Mouse (Mus musculus) gonadal fat pad, adult 2 months (tissue): ENCODE measurements around the gene Gm10518. TPM values are rescaled to one million over a fixed set of nuclear protein-coding genes. Genes with fewer than 3 reads are reported as not detected.

Experiments used
- DNase-seq: peaks from one replicate; pipeline ENCODE4 v3.0.0-alpha.2; 2012; ENCODE audit warnings: low read depth
- polyA plus RNA-seq: library from polyadenylated mRNA; depleted of rRNA; stranded (reverse); fragments of >200 nt; gene quantifications from 2 replicates; pipeline ENCODE4 v1.2.3, GENCODE M21; 2012; rRNA removed

Gm10518 gene
- polyA plus RNA-seq, 1 experiment: not detected

DNA sequence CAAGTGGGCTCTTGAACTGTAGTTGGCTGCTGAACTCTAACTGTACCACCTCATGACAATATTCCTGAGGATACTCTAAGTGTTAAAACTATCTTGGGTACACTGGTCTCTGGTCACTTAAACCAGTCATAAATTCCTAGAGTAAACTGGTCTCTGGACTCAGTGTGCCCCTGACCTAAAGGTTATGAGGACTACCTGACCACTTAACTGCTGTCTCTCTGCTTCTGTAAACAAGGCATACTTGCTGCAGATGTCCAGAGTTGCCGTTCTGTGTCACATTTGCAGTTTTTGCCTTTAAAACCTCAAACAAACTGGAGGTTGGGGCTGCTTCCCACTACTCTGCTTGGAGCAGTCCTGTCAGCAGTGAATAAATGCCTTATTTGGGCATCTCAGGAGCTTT lies 30.4 kb downstream of the Gm10518 start:
- DNase-seq: no peak

DNA sequence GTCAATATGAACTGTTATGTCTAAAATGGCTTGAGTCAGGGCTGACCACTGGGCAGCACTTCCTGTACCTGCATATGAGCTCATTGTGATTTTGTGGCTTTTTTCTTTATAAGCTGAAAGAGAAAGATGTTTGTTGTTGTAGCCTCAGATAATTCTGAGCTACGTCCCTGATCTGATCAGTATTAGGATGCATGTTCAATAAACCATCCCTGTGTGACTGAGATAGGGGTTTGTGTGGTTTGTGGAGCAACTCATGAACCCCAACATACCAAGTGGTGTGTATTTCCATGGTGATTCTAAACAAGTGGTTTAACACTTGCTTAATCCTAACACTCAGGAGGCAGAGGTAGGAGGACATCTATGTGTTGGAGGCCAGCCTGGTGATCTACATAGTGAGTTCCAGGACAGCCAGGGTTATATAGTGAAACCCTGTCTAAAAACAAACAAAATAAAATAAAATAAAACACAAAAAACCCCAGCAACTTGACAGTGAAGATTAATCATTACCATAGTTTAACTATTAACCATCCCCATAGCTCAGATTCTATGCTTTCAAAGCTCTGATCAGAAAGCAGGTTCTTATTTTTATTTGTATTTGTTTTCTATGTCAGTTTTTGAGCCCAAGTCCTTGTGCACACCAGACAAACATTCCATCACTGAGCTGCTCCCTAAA lies 32.7 kb downstream of the Gm10518 start:
- DNase-seq: no peak

DNA sequence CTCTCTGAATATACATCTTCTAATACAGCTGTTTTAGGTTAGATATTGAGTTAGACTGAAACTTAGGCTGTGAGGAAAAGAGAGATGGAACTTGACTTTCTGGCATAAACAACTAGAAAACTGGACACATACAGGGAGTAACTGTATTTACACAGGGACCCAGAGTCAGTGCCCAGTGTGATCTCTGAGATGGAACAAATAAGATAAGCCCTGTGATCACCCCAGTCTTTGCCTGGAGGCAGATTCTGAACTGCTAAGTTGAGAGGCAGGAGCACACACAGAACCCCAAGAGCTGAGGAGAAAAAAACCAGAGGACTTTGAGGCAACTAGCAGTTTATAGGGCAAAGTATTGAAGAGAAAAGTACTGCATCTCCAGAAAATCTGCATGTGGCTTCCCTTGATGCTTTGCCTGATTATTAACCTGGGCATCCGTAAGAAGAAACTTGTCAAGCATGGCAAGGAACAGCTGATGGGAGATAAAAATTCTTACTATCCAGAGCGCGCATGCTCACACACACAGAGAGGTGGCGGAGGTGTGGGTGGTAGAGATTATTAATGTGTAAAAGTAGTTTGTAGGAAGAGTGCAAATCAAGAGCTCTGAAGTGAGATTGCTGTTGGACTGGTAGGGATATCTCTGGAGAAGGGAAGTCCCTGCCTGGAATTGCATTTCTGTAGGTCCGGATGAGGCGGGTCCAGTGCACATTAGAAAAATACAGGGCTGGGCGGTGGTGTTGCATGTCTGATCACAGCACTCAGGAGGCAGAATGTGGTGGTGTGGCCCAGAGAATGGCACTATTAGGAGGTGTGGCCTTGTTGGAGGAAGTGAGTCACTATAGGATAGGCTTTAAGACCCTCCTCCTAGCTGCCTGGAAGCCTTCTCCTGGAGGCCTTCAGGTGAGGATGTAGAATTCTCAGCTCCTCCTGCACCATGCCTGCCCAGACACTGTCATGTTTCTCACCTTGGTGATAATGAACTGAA lies 33.5 kb downstream of the Gm10518 start:
- no peak for DNase-seq

DNA sequence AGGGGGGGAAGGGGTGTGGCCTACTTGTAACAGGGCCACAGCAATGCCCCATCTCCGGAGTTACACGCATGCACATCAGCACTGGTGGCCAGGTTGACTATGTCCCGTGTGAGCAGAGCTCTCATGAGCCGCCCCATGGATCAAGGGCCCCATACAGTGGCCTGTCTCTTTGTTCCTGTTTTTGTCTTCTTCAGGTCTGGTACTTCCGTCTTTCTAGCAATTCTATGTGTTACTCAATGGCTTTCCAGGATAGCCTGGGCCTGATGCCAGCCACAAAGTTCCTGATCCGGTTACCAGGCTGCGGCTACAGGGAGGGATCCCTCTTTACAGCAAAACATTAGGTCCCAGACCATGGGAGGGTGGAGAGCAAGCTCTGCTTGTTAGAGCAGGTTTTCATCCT lies 39.4 kb downstream of the Gm10518 start:
- no peak for DNase-seq

DNA sequence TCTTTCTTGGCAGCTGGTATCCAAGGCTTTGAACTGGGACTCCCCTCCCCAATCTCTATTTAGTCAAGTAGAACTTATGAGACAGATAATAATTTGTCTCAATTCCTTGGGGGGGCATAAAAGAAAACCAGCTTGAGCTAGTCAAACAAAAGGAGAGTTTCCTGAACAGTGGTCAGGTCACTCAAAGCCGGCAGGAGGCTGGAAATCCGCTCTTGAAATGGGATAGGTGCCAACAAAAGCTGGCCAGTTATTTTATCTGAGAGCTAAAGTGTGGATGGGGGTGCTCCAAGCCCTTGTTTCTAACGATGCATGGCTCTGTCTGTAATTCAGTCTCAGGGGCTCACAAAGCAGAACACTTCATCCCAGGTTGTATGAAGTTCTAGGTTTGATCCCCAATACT lies 40.8 kb downstream of the Gm10518 start:
- DNase-seq: no peak

DNA sequence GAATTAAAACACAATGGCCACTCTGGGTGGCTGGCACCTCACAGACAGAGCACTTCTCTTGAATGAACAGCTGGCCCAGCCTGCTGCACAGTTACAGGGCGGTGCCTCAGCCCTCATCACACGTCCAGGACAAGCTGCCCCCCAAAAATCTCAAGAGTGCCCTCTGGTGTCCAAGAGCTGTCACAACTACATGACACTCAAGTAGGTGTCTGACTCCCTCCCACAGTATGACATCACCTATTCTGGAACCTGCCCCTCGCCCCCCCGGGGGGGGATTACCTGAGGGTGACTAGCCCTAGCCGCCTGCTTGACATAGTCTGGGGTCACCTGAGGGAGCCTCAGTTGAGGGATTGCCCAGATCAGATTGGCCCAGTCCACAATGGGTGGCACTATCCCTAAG lies 41.7 kb downstream of the Gm10518 start:
- no peak for DNase-seq

DNA sequence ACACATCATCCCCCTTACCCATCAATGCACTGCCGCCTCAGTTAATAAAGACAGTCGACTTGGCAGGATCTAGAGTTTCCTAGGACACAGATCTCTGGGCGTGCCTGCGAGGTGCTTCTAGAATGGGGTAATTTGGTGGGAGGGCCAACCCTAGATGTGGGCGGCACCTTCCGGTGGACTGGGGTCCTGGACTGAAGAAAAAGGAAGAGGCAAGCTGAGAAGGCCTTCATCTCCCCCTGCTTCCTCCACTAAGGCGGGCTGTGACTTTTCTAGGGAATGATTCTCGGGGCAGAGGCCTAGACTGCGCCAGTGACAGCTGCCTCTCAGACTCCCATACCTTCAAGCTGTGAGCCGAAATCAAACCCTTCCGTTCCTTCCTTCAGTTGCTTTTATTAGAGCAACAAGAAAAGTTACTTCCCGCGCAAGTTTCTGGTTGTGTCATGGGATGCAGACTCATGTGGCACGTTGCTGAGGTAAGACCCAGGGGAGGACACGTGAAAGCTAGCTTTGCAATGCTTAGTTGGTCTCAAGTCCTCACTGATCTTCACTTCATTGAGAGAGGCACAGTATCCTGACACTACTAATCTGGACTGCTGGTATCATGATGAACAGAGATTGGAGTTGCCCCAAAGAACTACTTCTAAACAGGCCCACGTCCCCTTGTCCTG lies 42.8 kb downstream of the Gm10518 start:
- no peak for DNase-seq

DNA sequence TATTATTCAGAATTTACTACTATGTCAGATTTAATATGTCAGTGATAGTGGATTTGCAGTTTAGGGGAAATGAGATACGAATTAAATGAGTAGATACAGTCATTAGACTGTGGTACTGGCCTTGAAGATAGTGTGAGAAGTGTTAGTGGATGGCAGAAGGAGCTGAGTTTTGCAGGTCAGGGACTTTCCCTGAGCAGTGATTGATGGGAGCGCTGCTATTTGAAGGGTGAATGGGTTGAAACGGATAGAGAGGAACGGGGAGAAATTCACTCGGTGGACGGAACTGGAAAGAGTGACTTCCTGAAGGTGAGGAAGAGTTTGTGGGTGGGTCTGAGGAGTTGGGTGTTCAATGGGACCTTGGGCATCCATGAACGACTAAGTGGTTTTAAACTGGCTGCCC lies 44.0 kb downstream of the Gm10518 start:
- DNase-seq: no peak

DNA sequence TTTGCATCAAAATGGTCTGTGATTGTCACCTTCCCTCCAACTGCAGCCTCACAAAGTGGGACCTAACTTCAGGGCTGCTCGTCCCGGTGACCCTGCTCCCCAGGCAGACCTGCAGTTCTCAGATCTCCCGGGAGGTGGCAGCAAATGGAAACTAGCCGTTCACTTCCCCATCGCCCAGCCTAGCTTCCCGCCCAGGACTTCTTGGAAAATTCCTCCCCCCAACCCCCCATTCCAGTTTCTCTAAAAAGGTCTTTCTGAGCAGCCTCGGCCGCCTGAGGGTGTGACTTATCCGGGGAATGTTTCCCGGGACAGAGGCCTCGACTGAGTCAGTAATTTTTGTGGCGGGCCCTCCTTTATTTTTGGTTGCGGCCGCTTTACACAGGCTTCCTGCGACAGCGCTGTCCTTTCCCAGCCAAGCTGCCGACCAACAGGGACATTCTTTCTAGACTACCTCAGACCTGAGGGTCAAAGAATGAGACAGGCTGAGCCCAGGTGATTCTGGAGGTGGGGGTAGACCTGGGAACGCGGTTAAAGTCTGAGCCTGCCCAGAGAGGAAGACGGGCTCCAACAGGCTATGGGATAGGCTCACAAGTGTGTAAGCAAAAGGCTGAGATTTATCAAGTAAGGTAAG lies 44.7 kb downstream of the Gm10518 start:
- DNase-seq: no peak

DNA sequence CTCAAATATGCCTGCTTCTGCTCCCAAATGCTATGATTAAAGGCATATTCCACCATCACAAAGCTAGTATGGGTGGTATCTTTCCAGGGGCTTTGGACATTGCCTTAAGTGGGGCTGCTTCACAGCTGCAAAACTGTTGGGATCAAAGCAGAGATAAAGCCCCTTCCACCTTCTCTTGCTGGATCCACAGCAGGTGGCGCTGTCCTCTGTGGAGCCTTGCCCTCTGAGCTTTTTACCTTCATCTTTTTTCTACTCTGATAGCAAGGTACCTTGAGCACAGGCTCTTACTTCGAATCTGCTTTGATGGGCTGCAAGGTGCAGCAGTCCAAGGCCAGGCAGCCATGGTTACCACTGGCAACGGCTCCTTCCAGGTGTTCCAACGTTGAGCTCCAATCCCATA lies 50.2 kb downstream of the Gm10518 start:
- DNase-seq: no peak

Other genes starting within 250 kb of the Gm10518 start
- gene Sccpdh, start 135.2 kb upstream of the Gm10518 start, polyA plus RNA-seq: 15.0 and 15.5 TPM in 2 replicates
- 0.04 TPM in 1 of 2 replicates, not detected in the other for gene Kif28, start 58.1 kb upstream of the Gm10518 start, polyA plus RNA-seq
- 10.6 and 12.0 TPM in 2 replicates for gene Ahctf1, start 304 bp downstream of the Gm10518 start, polyA plus RNA-seq
- 23.4 and 25.4 TPM in 2 replicates for gene Cdc42bpa, start 157.1 kb downstream of the Gm10518 start, polyA plus RNA-seq